Mouse (Mus musculus): ENCODE results near the gene Agfg1.
"Not testable (repeated sequence)": the region's sequence is repeated elsewhere in the genome, so short reads cannot be mapped to it uniquely, and the experiment has no call there.

Gene Agfg1

DNA sequence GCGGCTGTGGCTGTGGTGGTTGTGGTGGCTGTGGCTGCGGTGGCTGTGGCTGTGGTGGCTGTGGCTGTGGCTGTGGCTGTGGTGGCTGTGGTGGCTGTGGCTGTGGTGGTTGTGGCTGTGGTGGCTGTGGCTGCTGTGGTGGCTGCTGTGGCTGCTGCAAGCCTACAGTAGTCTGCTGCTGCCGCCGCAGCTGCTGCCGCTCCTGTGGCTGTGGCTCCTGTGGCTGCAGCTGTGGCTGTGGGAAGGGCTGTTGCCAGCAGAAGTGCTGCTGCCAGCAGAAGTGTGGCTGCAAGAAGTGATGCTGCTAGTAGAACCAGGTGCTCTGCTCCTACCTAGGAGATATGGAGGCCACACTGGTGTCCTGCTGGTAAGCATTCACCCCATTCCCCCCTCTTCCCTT is 74.2 kb downstream of the Agfg1 start:
- DNase-seq = not testable (repeated sequence)

DNA sequence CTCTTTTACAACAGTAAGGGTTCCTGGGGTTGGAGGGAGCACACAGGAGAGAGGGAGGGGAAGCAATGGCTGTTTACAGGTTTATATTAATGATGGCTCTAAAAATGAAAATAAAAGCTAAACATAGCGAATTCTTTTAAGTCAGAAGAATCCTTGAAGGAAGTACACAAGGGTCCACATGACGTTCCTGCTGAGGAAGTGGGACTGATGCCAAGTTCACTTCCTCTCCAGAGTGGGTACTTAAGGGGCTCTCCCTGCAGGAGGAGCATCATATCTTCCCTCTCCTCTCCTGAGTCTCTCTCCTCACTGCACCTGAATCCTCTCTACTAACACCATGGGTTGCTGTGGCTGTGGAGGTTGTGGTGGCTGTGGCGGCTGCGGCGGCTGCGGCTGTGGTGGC is 85.4 kb downstream of the Agfg1 start, which contains the start of gene A030014E15Rik:
Gene A030014E15Rik, plus strand, starts transcription at position 268 of the 400 bp plus-strand sequence.
- no peak for DNase-seq

DNA sequence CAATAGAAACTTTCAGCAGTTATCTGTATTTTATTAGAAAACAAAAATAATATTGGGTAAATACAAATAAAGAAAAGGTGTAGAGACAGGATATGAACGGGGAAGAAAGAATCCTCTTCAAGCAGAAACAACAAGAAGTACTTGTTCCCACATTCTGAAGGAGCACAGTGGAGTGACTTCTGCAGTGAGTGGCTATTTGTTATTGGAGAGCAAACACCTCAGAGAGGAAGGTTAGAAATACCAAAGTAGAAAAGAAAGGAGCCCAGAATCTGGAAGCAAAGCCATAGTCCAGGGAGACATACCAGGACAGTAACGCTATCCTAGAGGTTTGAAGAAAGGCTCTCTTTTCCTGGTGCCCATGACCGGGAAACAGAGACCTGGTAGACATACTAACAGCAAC is 91.3 kb downstream of the Agfg1 start:
- not testable (repeated sequence) for DNase-seq

DNA sequence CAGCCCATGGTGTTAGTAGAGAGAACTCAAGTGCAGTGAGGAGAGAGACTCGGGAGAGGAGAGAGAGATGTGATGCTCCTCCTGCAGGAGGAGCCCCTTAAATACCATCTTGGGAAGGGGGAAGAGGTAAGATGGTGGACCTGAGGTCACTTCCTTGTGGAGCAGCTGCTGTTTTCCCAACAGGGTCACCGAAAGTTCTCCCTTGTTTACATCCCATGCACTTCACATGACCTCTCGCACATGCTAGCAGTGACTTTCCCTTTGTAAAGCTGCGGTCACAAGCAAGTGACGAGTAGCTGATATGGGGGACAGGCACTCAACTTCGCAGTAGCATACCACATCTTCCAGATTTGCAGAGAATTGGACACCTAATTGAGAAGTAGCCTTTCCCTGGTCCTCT is 92.0 kb downstream of the Agfg1 start, which contains the start of gene Gm6217:
Gene Gm6217, minus strand, starts transcription at position 74 of the 400 bp plus-strand sequence.
- not testable (repeated sequence) for DNase-seq

DNA sequence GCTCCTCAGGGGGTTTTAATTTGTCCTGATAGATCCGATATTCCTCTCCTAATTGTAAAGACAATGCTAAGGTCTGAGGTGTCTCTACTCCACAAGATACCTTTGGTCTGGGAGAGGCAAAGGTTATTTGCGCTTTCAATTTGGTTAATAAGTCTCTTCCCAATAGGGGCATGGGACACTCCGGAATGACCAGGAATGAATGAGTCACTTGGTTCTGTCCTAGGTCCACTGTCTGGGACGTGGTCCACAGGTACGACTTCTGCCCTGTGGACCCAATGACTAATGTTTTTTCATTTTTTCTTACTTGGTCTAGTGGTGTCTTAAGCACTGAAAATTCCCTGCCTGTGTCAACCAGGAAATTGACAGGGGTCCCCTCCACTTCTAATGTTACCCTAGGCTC is 99.4 kb downstream of the Agfg1 start:
- no peak for DNase-seq

DNA sequence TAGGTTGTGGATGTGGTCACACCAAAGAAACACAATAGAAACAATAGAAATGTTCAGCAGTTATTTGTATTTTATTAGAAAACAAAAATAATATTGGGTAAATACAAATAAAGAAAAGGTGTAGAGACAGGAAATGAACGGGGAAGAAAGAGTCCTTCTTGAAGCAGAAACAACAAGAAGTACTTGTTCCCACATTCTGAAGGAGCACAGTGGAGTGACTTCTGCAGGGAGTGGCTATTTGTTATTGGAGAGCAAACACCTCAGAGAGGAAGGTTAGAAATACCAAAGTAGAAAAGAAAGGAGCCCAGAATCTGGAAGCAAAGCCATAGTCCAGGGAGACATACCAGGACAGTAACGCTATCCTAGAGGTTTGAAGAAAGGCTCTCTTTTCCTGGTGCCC is 103.2 kb downstream of the Agfg1 start:
- not testable (repeated sequence) for DNase-seq

DNA sequence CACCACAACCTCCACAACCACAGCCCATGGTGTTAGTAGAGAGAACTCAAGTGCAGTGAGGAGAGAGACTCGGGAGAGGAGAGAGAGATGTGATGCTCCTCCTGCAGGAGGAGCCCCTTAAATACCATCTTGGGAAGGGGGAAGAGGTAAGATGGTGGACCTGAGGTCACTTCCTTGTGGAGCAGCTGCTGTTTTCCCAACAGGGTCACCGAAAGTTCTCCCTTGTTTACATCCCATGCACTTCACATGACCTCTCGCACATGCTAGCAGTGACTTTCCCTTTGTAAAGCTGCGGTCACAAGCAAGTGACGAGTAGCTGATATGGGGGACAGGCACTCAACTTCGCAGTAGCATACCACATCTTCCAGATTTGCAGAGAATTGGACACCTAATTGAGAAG is 104.0 kb downstream of the Agfg1 start, which contains the start of gene A030003K21Rik:
Gene A030003K21Rik, minus strand, starts transcription at position 94 of the 400 bp plus-strand sequence.
- not testable (repeated sequence) for DNase-seq

DNA sequence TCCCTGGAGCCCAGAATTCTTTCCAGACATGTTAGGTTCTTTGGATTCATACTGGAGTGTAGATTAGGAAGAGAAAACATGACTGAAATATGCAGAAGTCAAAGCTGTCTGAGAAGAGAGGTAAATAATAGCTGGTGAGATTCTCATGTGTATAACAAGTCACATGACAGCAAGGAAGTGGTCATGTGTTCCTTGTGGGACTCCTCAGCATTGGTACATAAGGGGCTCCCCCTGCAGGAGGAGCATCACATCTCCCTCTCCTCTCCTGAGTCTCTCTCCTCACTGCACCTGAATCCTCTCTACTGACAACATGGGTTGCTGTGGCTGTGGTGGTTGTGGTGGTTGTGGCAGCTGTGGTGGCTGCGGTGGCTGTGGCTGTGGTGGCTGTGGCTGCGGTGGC is 106.7 kb downstream of the Agfg1 start:
- not testable (repeated sequence) for DNase-seq

DNA sequence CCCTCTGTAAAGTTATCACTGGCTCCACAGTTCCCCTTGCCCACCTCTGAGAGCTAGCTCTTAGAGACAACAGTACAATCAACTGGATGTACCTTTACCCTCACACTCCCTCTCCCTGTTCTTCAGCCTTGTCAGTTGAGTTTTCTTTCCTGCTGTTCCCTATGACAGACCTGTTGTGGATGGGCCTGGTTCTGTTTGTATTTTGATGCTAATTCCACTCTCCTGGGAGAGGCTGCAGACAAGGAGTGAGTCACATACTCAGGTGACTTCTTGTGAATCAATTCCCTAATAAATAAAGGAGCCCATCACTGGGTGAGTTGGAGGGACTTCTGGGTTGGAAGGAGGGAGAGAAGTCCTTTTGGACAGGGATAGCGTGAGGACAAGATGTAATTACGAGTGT is 109.3 kb downstream of the Agfg1 start:
- no peak for DNase-seq
